Mouse (Mus musculus) ES-E14 (cell line): Measurements from ENCODE around the gene Gm34302.

Experiments used
- CHD2 ChIP-seq: IDR thresholded peaks from 2 replicates; pipeline ENCODE4 v1.6.1; 2014; ENCODE audit warnings: mild to moderate bottlenecking, low read depth, low read length, inconsistent platforms
- HCFC1 ChIP-seq: IDR thresholded peaks from 2 replicates; pipeline ENCODE4 v1.6.1; 2012; ENCODE audit warnings: low read length, inconsistent platforms, borderline replicate concordance; ENCODE audit not compliant: insufficient read depth
- ZC3H11A ChIP-seq: IDR thresholded peaks from 2 replicates; pipeline ENCODE4 v1.6.1; 2012; ENCODE audit warnings: low read depth, mild to moderate bottlenecking, inconsistent platforms, low read length, borderline replicate concordance

DNA sequence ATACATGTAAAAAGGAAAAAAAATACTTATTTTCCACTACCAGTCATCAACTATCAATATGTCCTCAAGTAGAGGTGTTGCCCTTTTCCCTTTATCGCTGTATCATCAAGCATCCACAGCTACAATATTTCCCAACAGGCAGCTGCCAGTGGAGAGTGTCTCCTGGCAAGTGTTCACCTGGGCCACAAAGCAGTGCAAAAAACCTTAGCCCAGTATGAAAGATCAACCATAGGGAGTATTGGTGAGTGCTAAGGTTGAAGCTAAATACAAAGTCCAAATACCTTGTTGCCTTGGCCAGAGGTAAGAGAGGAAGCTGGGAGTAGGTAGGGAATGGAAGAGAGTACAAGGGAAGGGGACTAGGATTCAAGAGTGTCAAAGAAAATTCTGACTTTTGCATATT is 34.0 kb upstream of the Gm34302 start:
- TF ChIP-seq HCFC1 (no peak), CHD2 (no peak), ZC3H11A (no peak)
